Mouse (Mus musculus) forebrain, embryonic 14.5 days (tissue): Measurements from ENCODE around the gene Tfap2c. TPM values are rescaled to one million over a fixed set of nuclear protein-coding genes. Genes with fewer than 3 reads are reported as not detected.
A peak's percentile ranks its signal among the peaks of the same experiment; 100 is the strongest.

Experiments used
- ATAC-seq: fragments of 200-750 bp; cut with Nextera tagmentation; 2 replicates; pipeline ENCODE4 v1.8.0; 2017; ENCODE audit warnings: mild to moderate bottlenecking, moderate library complexity
- DNase-seq: peaks from one replicate; pipeline ENCODE4 v3.0.0-alpha.2; 2015; ENCODE audit warnings: low spot score
- H3K27ac ChIP-seq: fragments of 300-500 bp; sonication (generic); 2 replicates; pipeline ENCODE4 v1.5.1; 2014; ENCODE audit warnings: low read depth, mild to moderate bottlenecking, control low read depth, low read length, moderate library complexity
- H3K27me3 ChIP-seq: fragments of 300-500 bp; sonication (generic); replicated peaks from 2 replicates; pipeline ENCODE4 v1.6.1; 2014; ENCODE audit warnings: low read length, control low read depth, mixed read lengths; ENCODE audit not compliant: control insufficient read depth, insufficient read depth
- H3K36me3 ChIP-seq: fragments of 300-500 bp; sonication (generic); 2 replicates; pipeline ENCODE4 v1.6.1; 2014; ENCODE audit warnings: low read length, control low read depth; ENCODE audit not compliant: control insufficient read depth, insufficient read depth
- H3K4me1 ChIP-seq: fragments of 300-500 bp; sonication (generic); 2 replicates; pipeline ENCODE4 v1.6.1; 2014; ENCODE audit warnings: antibody characterized with exemption, low read length, control low read depth; ENCODE audit not compliant: control insufficient read depth, insufficient read depth
- H3K4me2 ChIP-seq: fragments of 300-500 bp; sonication (generic); 2 replicates; pipeline ENCODE4 v1.6.1; 2014; ENCODE audit warnings: mild to moderate bottlenecking, control low read depth, low read length
- H3K4me3 ChIP-seq: fragments of 300-500 bp; sonication (generic); 2 replicates; pipeline ENCODE4 v1.5.1; 2014; ENCODE audit warnings: low read depth, low read length, control low read depth
- H3K9ac ChIP-seq: fragments of 300-500 bp; sonication (generic); 2 replicates; pipeline ENCODE4 v1.6.1; 2014; ENCODE audit warnings: mild to moderate bottlenecking, low read length, control low read depth, moderate library complexity
- H3K9me3 ChIP-seq: fragments of 300-500 bp; sonication (generic); replicated peaks from 2 replicates; pipeline ENCODE4 v1.6.1; 2016; ENCODE audit warnings: low read length, control low read depth, mixed read lengths; ENCODE audit not compliant: control insufficient read depth
- WGBS: fragments of 180-500 bp; shearing (Covaris S2); extraction: QIAGEN DNeasy Blood & Tissue Kit; methylation state at CpG from one replicate; pipeline ENCODE4 v1.1.7; 2014; 5-methylcytosine and 5-hydroxymethylcytosine counted together
- polyA plus RNA-seq: library from polyadenylated mRNA; unstranded; fragments of >200 nt; fragmentation: Nextera tagmentation; extraction: Ambion mirVana; gene quantifications from 2 replicates; pipeline ENCODE4 v1.2.1, GENCODE M21; 2014

The Tfap2c gene
- polyA plus RNA-seq, 1 experiment from 2014 or later = 21.8 TPM

GRCm38 (mm10) chr2:172547807-172548586 lies 1.4 kb upstream of the Tfap2c start:
- 9% methylated on average over 27 of the region's 27 CpGs for WGBS
- DNase-seq = no peak
- Histone ChIP-seq H3K4me2 (peak overlapping the region; percentile 65), H3K4me3 (peak overlapping the region; percentile 8; the same call in 1 of the 2 replicates), H3K27ac (no peak overlapping the region), H3K36me3 (peaks cover 2% of the 10 kb centered on the region; the same call in 1 of the 2 replicates), H3K4me1 (0 out of 2 replicates have a peak, but pooled peaks cover 9% of the 10 kb centered on the region), H3K9ac (peak overlapping the region; percentile 25), H3K9me3 (no peaks in the 10 kb centered on the region), H3K27me3 (peaks cover 73% of the 10 kb centered on the region)
- ATAC-seq = no peak

GRCm38 (mm10) chr2:172548672-172549255 lies 629 bp upstream of the Tfap2c start:
- peak; percentile 35 for ATAC-seq
- 0 out of 2 replicates have a peak, but pooled peaks cover 9% of the 10 kb centered on the region for H3K4me1 ChIP-seq
- 4% methylated on average over 25 of the region's 27 CpGs for WGBS

GRCm38 (mm10) chr2:172550364-172551080 lies 1.1 kb downstream of the Tfap2c start:
- H3K4me3 ChIP-seq = peak overlapping the region; percentile 47
- H3K36me3 ChIP-seq = peaks cover 2% of the 10 kb centered on the region; the same call in 1 of the 2 replicates
- peak overlapping the region; percentile 73 for H3K9ac ChIP-seq
- H3K4me2 ChIP-seq = peak overlapping the region; percentile 65
- peaks cover 15% of the 10 kb centered on the region; the same call in 1 of the 2 replicates for H3K4me1 ChIP-seq
- under 1% methylated on average over 62 of the region's 62 CpGs for WGBS
- peaks cover 66% of the 10 kb centered on the region for H3K27me3 ChIP-seq
- ATAC-seq = peak; percentile 53
- peak; percentile 80 for DNase-seq
- H3K9me3 ChIP-seq = no peaks in the 10 kb centered on the region
- H3K27ac ChIP-seq = peak overlapping the region; percentile 65

More at GRCm38 (mm10) chr2:172548672-172549255, 629 bp upstream of the Tfap2c start:
- peaks cover 74% of the 10 kb centered on the region for H3K27me3 ChIP-seq
- H3K27ac ChIP-seq = no peak overlapping the region
- no peaks in the 10 kb centered on the region for H3K9me3 ChIP-seq
- H3K4me2 ChIP-seq = peak overlapping the region; percentile 65
- peak overlapping the region; percentile 47; the same call in 1 of the 2 replicates for H3K4me3 ChIP-seq
- DNase-seq = peak; percentile 41
- peaks cover 2% of the 10 kb centered on the region; the same call in 1 of the 2 replicates for H3K36me3 ChIP-seq
- H3K9ac ChIP-seq = 0 out of 2 replicates have a peak overlapping the region, but pooled peaks have one; percentile 5

- under 1% methylated on average over 57 of the region's 57 CpGs for WGBS
These were observed 1.8 kb downstream of the Tfap2c start for GRCm38 (mm10) chr2:172551081-172551720.

GRCm38 (mm10) chr2:172551872-172552271 lies 2.5 kb downstream of the Tfap2c start:
- Histone ChIP-seq H3K27ac (no peak overlapping the region), H3K9me3 (no peaks in the 10 kb centered on the region), H3K27me3 (peaks cover 55% of the 10 kb centered on the region), H3K4me2 (peak overlapping the region; percentile 65), H3K4me3 (peak overlapping the region; percentile 47), H3K9ac (peak overlapping the region; percentile 73), H3K4me1 (peaks cover 15% of the 10 kb centered on the region; the same call in 1 of the 2 replicates), H3K36me3 (peaks cover 9% of the 10 kb centered on the region; the same call in 1 of the 2 replicates)
- DNase-seq (peak; percentile 24), ATAC-seq (no peak)
- 4% methylated on average over 14 of the region's 14 CpGs for WGBS

More at GRCm38 (mm10) chr2:172551081-172551720, 1.8 kb downstream of the Tfap2c start:
- Histone ChIP-seq H3K9me3 (no peaks in the 10 kb centered on the region), H3K9ac (peak overlapping the region; percentile 73), H3K4me2 (peak overlapping the region; percentile 65), H3K4me3 (peak overlapping the region; percentile 47), H3K4me1 (peaks cover 15% of the 10 kb centered on the region; the same call in 1 of the 2 replicates), H3K36me3 (peaks cover 7% of the 10 kb centered on the region; the same call in 1 of the 2 replicates), H3K27ac (peak overlapping the region; percentile 65), H3K27me3 (peaks cover 62% of the 10 kb centered on the region)
- DNase-seq (peak; percentile 43), ATAC-seq (no peak)

- ATAC-seq = no peak
- 2% methylated on average over 6 of the region's 6 CpGs for WGBS
- Histone ChIP-seq H3K4me2 (peak overlapping the region; percentile 65), H3K4me3 (peak overlapping the region; percentile 47), H3K4me1 (peaks cover 17% of the 10 kb centered on the region), H3K36me3 (peaks cover 9% of the 10 kb centered on the region; the same call in 1 of the 2 replicates), H3K9ac (peak overlapping the region; percentile 73; the same call in 1 of the 2 replicates), H3K27ac (no peak overlapping the region), H3K27me3 (peaks cover 48% of the 10 kb centered on the region), H3K9me3 (no peaks in the 10 kb centered on the region)
- no peak for DNase-seq
These were observed 3.3 kb downstream of the Tfap2c start for GRCm38 (mm10) chr2:172552666-172553065.

- ATAC-seq (peak; percentile 7; the same call in 1 of the 2 replicates), DNase-seq (peak; percentile 71)
- Histone ChIP-seq H3K4me2 (peak overlapping the region; percentile 65), H3K27ac (0 out of 2 replicates have a peak overlapping the region, but pooled peaks have one; percentile 15), H3K4me1 (peaks cover 23% of the 10 kb centered on the region), H3K27me3 (peaks cover 37% of the 10 kb centered on the region), H3K4me3 (no peak overlapping the region), H3K9me3 (no peaks in the 10 kb centered on the region), H3K36me3 (peaks cover 9% of the 10 kb centered on the region; the same call in 1 of the 2 replicates), H3K9ac (no peak overlapping the region)
- 18% methylated on average over 9 of the region's 9 CpGs for WGBS
These were observed 4.8 kb downstream of the Tfap2c start for GRCm38 (mm10) chr2:172554211-172554610.
